Mouse (Mus musculus): Measurements from ENCODE around the gene Hsf5. TPM values are rescaled to one million over a fixed set of nuclear protein-coding genes. Genes with fewer than 3 reads are reported as not detected.

Gene Hsf5
- total RNA-seq, 1 experiment from 2014 or later = not detected

GRCm38 (mm10) chr11:87680786-87681185 lies 63.8 kb downstream of the Hsf5 start:
- ATAC-seq (replicated peaks; ENCODE audit: low read depth, poor library complexity, severe bottlenecking) = no peak

- no peak for ATAC-seq (replicated peaks; ENCODE audit: low read depth, poor library complexity, severe bottlenecking)
Observed at GRCm38 (mm10) chr11:87682096-87682495, 65.1 kb downstream of the Hsf5 start.

- ATAC-seq (replicated peaks; ENCODE audit: low read depth, poor library complexity, severe bottlenecking) = no peak
Observed at GRCm38 (mm10) chr11:87682838-87683571, 66.0 kb downstream of the Hsf5 start.

GRCm38 (mm10) chr11:87686407-87686806 lies 69.4 kb downstream of the Hsf5 start:
- 0 out of 2 replicates have a peak, but pooled peaks have one; percentile 34 for ATAC-seq (replicated peaks; ENCODE audit: low read depth, poor library complexity, severe bottlenecking)

- no peak for ATAC-seq (replicated peaks; ENCODE audit: low read depth, poor library complexity, severe bottlenecking)
Observed at GRCm38 (mm10) chr11:87687246-87688225, 70.6 kb downstream of the Hsf5 start.

GRCm38 (mm10) chr11:87688478-87689203 lies 71.7 kb downstream of the Hsf5 start:
- ATAC-seq (replicated peaks; ENCODE audit: low read depth, poor library complexity, severe bottlenecking) = no peak

GRCm38 (mm10) chr11:87689402-87689808 lies 72.4 kb downstream of the Hsf5 start:
- no peak for ATAC-seq (replicated peaks; ENCODE audit: low read depth, poor library complexity, severe bottlenecking)

- no peak; the same call in 1 of the 2 replicates for ATAC-seq (replicated peaks; ENCODE audit: low read depth, poor library complexity, severe bottlenecking)
Observed at GRCm38 (mm10) chr11:87690054-87690740, 73.2 kb downstream of the Hsf5 start.

- ATAC-seq (replicated peaks; ENCODE audit: low read depth, poor library complexity, severe bottlenecking) = no peak
Observed at GRCm38 (mm10) chr11:87697131-87697682, 80.2 kb downstream of the Hsf5 start.

GRCm38 (mm10) chr11:87698126-87698525 lies 81.2 kb downstream of the Hsf5 start:
- no peak for ATAC-seq (replicated peaks; ENCODE audit: low read depth, poor library complexity, severe bottlenecking)

GRCm38 (mm10) chr11:87701108-87701507 lies 84.1 kb downstream of the Hsf5 start:
- ATAC-seq (replicated peaks; ENCODE audit: low read depth, poor library complexity, severe bottlenecking) = no peak

GRCm38 (mm10) chr11:87701877-87702620 lies 85.1 kb downstream of the Hsf5 start:
- ATAC-seq (replicated peaks; ENCODE audit: low read depth, poor library complexity, severe bottlenecking) = peak; percentile 67

- no peak for ATAC-seq (replicated peaks; ENCODE audit: low read depth, poor library complexity, severe bottlenecking)
Observed at GRCm38 (mm10) chr11:87703654-87704053, 86.7 kb downstream of the Hsf5 start.

- ATAC-seq (replicated peaks; ENCODE audit: low read depth, poor library complexity, severe bottlenecking) = no peak
Observed at GRCm38 (mm10) chr11:87704289-87704688, 87.3 kb downstream of the Hsf5 start.

GRCm38 (mm10) chr11:87707570-87707969 lies 90.6 kb downstream of the Hsf5 start:
- no peak for ATAC-seq (replicated peaks; ENCODE audit: low read depth, poor library complexity, severe bottlenecking)

GRCm38 (mm10) chr11:87708979-87709378 lies 92.0 kb downstream of the Hsf5 start:
- no peak for ATAC-seq (replicated peaks; ENCODE audit: low read depth, poor library complexity, severe bottlenecking)

Data from common myeloid progenitor, adult 5-6 weeks (primary cell).